Mouse (Mus musculus): ENCODE results near the gene Abca13.

- TF ChIP-seq CTCF (IDR thresholded peaks at IDR 0.05; ENCODE audit: borderline replicate concordance, extremely low read depth, insufficient read depth, insufficient read length) (no peak), POLR2A (IDR thresholded peaks at IDR 0.05; ENCODE audit: borderline replicate concordance, extremely low read depth, insufficient read depth, insufficient read length, poor library complexity, severe bottlenecking) (no peak)
These were observed 376.6 kb downstream of the Abca13 start for GRCm38 (mm10) chr11:9568302-9568701.

All from brain, embryonic 14.5 days (tissue).